Mouse (Mus musculus): ENCODE results near the gene Prpsap1.

DNA sequence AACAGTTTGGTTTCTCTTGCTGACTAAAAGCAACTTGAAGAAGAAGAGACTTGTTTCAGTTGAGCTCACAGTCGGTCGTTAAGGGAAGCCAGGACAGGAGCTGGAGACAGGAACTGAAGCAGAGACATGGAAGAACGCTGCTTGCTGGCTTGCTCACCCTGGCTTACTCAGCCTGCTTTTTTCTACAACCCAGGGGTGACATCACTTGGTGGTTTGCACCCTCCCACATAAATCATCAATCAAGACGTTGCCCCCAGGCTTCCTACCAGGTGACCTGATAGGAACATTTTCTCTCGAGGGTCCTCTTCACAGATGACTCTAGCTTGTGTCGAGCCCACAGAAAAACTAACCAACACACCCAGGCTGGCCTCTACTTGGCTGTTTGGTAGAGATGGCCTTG lies 70.8 kb downstream of the Prpsap1 start:
- no peak for TF ChIP-seq CTCF (IDR thresholded peaks at IDR 0.05; ENCODE audit: insufficient read depth, low read depth, low read length)
- no peak for TF ChIP-seq POLR2A (IDR thresholded peaks at IDR 0.05; ENCODE audit: insufficient read depth, low read depth, low read length)
